Mouse (Mus musculus): ENCODE measurements around the gene Arl1. TPM values are rescaled to one million over a fixed set of nuclear protein-coding genes. Genes with fewer than 3 reads are reported as not detected.
"Not testable (repeated sequence)": the region's sequence is repeated elsewhere in the genome, so short reads cannot be mapped to it uniquely, and the experiment has no call there.

The Arl1 gene
- total RNA-seq (2021): 100 to 1,000 TPM; 125 to 129 TPM

DNA sequence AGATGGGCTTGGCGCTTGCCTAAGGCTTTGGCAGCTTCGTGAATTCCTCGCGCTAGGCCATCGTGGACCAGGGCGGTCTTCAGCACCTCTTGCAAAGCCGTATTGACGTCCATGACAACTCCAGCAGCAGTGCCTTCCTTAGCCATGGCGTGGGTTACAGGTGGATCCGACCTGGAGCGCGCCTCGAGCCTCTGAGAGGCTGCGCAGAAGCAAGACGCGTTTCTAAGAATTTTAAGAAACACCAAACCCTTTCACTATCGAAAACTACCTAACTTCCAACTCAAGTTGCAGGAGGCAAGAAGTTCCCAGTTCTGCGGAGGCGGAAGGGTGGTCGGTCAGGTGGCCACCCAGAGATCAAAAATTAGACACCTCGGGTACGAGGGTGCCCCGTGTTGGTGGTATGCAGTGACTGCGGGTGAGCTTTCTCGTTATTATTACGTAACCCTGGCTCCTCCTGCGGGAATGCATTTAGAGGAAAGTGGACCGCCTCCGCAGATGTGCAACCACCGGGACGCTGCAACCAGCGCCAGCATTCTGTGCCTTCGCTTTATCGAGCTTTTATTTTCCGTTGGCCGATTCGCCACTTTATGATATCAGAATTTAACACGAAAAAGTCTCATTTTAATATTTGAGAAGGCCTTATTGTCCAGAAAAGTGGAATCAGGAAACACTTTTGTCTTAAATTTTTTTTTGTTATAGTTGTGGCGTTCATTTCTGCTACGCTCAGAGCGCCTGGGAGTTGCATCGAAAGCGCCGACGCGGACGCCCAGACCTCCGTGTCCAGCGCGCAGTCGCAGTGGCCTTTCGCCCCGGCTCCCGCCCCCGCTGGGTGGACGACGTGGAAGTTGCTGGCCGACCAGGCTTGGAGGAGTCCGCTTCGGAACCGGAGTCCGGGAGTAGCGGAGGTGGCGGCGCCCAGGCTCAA, at the start of gene Arl1:
Gene Arl1, plus strand, starts transcription at position 288 of the 925 bp plus-strand sequence.
- DNase-seq (ENCODE audit: low spot score in 2 of 2): peak; percentile 91 to 94
- intact Hi-C loops (cut with DNase I): loop anchor here (5.0 to 10.0 kb wide), 3 partner anchors 94 to 354 kb away; partner anchors contain the start of genes Chpt1, Dram1, Gnptab and Utp20

DNA sequence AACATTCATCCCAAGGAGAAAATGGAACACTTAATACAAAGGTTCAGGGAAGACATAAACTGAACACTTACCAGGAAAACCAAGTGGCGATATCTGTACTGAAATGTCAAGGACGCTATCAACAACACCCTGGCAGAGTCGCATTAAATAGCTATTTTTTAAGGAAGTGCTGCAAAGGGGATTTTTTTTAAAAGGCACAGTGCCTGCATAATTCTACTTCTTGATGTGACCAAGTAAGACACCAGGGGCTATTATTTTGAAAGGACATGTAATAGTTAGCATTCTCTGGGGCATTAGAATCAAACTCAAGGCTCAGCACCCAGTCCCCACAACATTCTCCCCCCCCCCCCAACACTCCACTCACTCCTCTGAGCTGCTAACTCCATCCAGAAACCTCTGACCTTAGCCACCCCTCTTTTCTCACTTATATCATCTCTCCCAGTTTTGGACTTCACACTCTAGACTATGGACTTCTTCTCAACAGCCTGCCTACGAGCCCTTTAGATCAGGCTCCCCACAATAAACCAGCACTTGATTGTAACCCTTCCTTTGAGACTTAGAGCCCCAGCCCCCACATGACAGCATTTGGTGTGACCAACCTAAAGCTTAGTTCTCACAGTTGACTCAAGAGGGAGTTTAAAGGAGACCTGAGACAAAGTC, 47.6 kb upstream of the Arl1 start:
- DNase-seq (ENCODE audit: low spot score in 2 of 2): no peak
- intact Hi-C loops (cut with DNase I): no loop called here

DNA sequence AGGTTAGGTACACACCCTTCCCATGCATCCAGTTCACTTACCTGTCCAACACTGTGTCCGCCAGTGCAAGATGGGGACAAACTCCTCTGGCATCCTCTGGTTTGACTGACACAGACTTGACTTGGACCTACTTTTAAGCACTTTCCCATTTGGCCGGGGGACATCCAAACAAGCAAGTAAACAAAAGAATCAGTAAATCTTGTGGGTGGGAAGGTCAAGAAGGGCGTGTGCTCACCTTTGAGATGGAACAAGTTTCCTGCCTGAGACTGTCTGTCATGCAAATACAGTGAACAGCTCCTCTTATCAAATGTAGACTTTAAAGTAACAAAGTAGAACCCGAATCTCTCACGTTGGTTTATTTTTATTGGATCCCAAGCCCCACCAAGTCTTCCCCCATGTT, 45.7 kb upstream of the Arl1 start, which contains the start of gene Spic:
Gene Spic, minus strand, starts transcription at position 91 of the 400 bp plus-strand sequence.
- no peak for DNase-seq (ENCODE audit: low spot score in 2 of 2)
- intact Hi-C loops (cut with DNase I): no loop called here

DNA sequence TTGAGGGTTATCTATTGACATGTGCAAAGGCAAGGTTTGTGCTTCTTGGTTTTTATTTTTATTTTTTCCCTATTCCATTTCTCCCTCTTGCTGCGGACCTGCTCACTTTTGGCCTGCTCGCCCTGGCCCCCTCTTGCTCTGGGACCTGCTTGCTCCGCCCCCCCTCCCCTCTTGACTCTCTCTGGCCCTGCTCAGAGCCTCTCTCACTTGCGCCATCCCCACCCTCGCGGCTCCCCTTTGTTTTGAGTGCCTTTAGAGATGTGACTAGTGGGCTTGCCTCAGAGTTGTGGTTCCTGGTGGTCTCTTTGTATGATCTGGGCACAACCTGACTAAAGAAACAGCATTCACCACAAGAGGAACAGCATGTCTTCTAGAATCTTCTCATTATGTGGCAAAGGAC, 29.7 kb upstream of the Arl1 start:
- intact Hi-C loops (cut with DNase I): no loop called here
- DNase-seq (ENCODE audit: low spot score in 2 of 2): no peak

DNA sequence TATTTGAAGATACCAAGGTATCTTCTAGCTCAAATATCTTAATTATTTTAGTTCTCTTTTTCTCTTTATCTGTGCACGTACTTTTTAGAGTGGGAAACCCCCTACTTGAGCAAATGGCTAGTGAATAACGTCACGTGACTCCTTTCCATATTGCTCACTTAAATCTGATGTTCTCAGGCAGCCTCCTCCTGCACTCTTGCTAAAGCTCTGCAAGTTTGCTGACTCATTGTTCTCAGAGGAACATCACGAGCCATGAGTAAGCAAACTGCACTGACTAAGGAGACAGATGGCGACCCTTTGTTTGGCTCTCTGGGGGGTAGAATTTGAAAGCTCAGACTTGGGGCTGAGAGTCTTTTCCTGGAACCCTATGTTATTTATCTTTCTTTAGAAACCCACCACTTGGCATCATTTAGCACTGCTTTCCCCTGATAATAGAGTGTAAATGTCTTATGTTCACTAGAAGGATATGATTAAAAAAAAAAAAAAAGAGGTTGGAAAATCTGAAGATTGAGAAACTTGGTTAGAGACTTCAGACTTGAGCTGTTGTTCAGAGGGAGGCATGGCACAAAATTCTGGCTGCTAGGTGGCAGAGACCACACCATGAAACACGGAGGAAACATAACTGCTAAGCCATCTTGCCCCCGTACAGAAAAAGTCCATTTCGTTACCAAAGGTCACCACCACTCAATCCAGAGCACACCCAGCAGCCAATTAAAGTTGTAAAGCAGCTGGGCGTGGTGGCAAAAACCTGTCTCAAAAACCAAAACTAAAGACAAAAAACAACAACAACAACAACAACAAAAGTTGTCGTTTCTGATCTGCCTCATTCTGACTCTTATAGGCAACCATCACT, 21.8 kb upstream of the Arl1 start:
- intact Hi-C loops (cut with DNase I): loop anchor here (5.0 kb wide), 1 partner anchor 87 kb away; no protein-coding TSS in a partner anchor

DNA sequence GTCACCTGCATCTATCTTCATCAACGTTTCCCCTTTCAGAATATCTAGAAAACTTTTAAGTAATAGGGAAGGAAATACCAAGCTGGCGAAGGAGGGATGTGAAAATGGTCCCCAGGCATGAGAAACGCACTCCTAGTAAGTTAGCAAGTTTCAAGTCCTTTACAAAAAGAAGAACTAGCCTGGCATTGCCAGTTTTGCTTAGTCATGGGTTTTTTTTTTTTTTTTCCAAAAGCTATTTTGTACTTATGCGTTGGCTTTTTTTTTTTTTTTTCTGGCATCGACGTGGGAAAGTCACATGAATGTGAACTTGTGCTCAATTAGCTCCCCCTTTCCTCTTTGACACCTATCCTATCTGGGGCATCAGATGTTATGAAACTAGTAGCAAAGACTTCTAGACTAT, 18.3 kb upstream of the Arl1 start:
- intact Hi-C loops (cut with DNase I): no loop called here

More for the DNA sequence above, 21.8 kb upstream of the Arl1 start:
- DNase-seq (ENCODE audit: low spot score in 2 of 2): peak; percentile 65 to 88

DNA sequence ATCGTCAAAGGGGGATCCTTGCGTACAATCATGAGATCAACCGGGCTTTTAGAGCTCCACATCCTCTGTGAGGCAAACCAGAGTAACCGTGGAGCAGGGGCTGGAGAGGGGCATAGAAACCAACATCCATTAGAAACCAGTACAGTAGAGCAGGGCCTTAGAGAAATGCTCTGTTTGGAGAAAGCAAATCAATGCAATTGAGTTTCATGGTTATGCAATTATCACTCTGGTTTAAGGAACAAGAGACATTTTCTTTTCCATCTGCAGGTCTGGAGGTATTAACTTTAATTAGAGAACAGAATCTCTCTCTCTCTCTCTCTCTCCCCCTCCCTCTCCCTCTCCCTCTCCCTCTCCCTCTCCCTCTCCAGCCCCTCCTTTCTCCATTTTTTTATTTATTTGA, 15.9 kb upstream of the Arl1 start:
- intact Hi-C loops (cut with DNase I): no loop called here
- DNase-seq (ENCODE audit: low spot score in 2 of 2): no peak

More for the DNA sequence above, 18.3 kb upstream of the Arl1 start:
- no peak for DNase-seq (ENCODE audit: low spot score in 2 of 2)

DNA sequence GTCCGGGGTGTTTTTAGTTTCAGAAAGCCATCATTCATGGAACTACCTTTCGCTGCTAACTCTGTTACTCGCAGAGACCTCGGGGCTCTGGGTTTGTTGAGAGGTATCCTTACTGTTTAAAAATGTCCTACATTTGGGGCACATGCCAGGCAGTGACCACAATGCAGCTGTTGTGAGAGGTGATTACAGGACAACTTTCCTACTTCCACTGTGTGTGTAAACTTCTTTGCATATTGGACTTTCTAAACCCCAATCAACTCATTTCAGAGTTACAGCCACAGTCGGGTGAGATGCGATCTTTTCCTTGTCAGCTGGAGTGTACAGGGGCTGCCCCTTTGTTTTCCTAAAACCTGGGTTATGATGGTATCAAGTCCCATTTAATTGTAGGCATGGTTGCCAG, 15.0 kb upstream of the Arl1 start:
- intact Hi-C loops (cut with DNase I): no loop called here
- DNase-seq (ENCODE audit: low spot score in 2 of 2): no peak

DNA sequence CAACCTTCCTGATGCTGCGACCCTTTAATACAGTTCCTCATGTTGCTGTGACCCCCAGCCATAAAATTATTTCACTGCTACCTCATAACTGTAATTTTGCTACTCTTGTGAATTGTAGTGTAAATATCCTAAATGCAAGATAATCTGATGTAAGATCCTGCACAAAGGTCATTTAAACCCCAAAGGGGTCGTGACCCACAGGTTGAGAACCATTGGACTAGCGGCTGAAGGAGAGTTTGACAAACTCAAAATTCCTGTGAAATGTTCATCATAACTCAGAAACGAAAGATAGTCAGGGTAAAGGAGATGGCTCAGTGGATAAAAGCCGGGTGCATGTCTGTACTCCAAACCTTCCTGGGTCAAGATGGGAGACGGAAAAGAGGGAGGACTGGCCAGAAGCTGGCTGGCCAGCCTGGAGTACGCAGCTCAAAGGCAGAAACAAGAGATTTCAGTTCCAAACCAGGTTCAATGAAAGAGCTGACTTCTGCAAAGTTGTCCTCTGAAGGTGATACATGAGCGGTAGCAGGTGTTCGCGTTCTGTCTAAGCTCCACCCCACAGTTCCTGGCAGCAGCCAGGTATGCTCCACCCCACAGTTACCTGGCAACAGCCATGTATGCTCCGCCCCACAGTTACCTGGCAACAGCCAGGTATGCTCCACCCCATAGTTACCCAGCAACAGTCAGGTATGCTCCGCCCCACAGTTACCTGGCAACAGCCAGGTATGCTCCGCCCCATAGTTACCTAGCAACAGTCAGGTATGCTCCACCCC, 13.5 kb upstream of the Arl1 start:
- no peak for DNase-seq (ENCODE audit: low spot score in 2 of 2)
- intact Hi-C loops (cut with DNase I): no loop called here

DNA sequence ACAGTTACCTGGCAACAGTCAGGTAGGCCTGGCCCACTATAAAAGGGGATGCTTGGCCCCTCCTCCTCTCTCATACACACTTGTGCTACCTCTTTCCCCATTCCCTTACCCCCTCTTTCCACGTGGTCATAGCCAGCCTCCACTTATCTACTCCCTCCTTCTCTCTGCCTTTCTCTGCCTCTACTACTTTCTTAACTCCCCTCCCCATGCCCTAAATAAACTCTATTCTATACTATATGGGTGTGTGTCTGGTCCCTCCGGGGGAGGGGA, 13.0 kb upstream of the Arl1 start:
- no peak for DNase-seq (ENCODE audit: low spot score in 2 of 2)
- intact Hi-C loops (cut with DNase I): no loop called here

DNA sequence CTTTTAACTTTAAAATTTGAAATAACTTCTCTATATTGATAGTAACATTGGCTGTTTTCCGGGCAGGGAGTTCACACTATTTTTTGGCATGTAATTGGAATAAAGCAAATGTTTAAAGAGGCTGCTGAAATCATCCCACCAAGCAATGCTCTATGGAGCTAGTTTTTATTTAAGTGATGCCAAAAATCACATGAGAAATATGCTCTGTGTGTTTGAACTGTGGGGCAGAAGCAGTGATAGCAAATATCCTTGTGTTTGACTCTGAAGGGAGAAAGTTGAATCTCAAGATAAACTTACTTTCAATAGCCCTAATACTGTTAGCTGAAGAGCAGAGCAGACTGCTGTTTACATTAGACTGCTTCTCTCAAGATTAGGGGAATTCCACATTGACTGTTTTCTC, 11.0 kb upstream of the Arl1 start:
- DNase-seq (ENCODE audit: low spot score in 2 of 2): no peak
- intact Hi-C loops (cut with DNase I): no loop called here

DNA sequence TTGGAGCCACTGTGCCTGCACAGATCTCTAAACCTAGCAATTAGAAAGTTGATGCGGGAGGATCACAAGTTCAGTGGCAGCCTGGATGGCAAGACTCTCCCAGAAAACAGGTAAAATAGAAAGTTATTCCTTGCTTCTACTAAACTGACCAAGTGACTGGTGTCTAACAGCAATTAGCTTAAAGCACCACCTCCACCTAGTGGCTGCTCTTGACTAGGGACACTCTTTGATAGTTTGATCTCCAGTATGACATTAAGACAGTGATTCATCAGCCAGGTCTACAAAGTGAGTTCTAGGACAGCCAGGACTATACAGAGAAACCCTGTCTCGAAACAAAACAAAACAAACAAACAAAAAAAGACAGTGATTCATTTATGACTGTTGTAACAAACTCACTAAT, 5.3 kb upstream of the Arl1 start:
- intact Hi-C loops (cut with DNase I): no loop called here
- DNase-seq (ENCODE audit: low spot score in 2 of 2): no peak

DNA sequence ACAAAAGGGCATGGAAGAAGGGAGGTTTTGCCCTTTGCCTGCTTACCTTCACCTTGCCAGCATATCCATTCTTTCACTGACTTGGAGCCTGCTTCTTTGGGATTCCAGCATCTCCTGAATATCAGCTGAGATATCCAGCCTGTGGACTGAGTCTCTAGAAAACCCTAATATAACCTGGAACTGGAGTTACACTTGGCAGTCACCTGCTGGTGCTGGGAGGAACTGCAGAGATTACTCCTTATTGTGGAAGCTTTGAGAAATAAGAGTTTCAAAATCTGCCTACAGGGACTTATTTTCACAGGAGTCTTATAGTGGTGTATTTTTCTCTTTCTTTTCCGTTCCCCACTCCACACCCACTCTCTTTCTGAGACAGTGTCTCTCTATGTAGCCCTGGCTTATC, 3.5 kb upstream of the Arl1 start:
- intact Hi-C loops (cut with DNase I): no loop called here

DNA sequence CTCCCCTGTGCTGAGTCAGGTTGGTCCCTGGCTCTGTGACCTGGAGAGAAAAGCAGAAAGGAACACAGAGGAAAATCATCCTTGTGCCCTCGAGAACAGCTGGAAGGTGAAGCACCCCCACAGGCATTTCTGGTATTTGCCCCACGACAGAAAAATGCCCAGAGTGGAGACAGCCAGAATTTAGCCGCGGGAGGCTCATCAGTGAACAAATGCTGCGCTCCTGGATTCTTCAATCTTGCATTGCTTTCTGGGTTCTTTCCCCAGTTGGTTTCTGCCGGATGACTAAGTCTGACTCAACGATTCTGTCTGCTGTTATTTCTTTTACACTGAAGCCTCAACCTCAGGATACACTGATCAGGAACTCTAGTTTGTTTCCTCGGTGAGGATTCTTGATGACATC, 2.5 kb upstream of the Arl1 start:
- no peak for DNase-seq (ENCODE audit: low spot score in 2 of 2)

More for the DNA sequence above, 3.5 kb upstream of the Arl1 start:
- DNase-seq (ENCODE audit: low spot score in 2 of 2): peak; percentile 64 to 80

DNA sequence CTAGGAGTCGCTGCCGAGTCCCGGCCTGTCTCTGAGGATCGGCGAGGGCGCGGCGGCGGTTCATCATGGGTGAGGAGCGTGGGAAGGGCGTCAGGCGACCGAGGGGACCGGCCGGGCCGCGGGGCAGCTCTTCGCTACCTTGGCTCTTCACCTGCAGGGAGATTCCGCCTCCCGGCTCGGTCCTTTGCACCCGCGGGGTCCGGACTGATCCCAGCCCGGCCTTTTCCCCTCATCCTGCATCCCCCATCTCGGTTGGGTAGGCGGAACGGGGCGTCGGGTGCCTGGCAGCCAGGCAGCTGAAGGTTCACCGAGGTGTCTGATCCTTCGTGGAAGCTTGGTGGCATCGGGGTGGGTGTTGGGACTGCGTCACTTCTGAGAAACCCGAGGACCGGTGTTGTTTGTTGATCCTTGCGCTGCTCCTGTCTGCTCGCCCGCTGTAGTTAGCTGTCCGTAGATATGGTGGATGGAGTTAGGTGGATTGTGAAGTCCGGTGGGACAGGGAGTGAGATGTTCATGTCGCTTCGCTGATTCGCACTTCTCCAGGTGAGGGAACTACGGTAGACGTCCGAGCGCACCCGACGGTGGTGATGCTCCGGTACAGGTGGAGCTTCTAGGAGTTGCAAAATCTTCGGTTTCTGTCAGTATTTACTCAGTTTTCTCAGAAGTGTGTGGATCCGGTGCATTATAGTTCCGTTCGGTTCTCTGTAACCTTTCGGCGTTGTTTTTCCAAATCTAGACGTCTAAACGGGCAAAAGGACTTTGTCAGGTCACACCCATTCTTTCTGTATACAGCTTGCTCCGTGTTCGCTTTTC, 1.0 kb downstream of the Arl1 start:
- no peak for DNase-seq (ENCODE audit: low spot score in 2 of 2)

More for the DNA sequence above, 2.5 kb upstream of the Arl1 start:
- intact Hi-C loops (cut with DNase I): no loop called here

DNA sequence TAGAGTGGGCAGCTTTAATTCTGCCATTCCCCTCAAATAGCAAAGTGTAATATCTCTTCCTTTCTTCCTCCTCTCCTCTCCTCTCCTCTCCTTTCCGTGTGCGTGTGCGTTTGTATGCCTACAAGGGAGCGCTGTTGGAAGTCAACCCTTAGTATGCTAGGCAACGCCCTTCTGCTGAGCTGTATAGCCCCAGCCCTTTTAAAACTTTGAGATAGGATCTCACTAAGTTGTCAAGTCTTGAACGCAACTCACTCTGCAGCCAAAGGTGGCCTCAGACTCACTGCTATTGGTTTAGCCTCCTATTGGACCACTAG, 1.6 kb downstream of the Arl1 start:
- DNase-seq (ENCODE audit: low spot score in 2 of 2): no peak
- intact Hi-C loops (cut with DNase I): loop anchor here (5.0 to 10.0 kb wide), 3 partner anchors 93 to 355 kb away; partner anchors contain the start of genes Chpt1, Dram1, Gnptab and Utp20

More for the DNA sequence above, 1.0 kb downstream of the Arl1 start:
- intact Hi-C loops (cut with DNase I): loop anchor here (5.0 to 10.0 kb wide), 3 partner anchors 93 to 354 kb away; partner anchors contain the start of genes Chpt1, Dram1, Gnptab and Utp20

DNA sequence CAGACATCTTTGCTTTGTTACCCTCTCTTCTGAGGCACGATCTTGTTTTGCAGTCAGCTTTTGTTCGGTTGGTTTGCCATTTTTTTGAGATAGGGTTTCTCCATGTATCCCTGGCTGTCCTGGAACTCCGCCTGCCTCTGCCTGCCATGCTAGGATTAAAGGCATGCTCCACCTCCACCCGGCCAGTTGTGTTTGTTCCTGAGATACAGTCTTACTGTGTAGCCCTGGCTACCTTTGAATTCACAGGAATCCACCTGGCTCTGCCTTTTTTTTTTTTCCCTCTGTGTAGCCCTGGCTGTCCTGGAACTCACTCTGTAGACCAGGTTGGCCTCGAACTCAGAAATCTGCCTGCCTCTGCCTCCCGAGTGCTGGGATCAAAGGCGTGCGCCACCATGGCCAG, 8.4 kb downstream of the Arl1 start:
- not testable (repeated sequence) for DNase-seq (ENCODE audit: low spot score in 2 of 2)
- intact Hi-C loops (cut with DNase I): loop anchor here (10.0 kb wide), 1 partner anchor 86 kb away; the partner anchor contains the start of gene Utp20

DNA sequence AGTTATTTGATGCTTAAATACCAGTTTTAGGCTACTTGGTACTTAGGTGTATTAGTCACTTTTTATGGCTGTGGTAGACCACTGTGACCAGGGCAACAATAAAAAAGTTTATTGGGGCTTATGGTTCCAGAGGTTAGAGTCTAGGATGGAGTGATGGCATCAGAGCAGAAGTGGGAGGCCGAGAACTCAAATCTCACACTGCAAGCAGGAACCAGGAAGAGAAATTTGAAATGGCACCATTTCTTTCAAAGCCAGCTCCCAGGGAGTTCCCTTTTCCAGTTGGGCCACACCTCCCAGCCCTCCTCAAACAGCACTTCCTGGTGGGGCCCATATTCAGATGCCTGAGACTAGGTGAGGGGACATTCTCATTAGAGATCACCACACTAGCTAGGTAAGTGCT, 9.2 kb downstream of the Arl1 start:
- intact Hi-C loops (cut with DNase I): loop anchor here (10.0 kb wide), 1 partner anchor 85 kb away; the partner anchor contains the start of gene Utp20

More for the DNA sequence above, 9.2 kb downstream of the Arl1 start:
- DNase-seq (ENCODE audit: low spot score in 2 of 2): no peak

All from left cerebral cortex, postnatal 25 days (tissue).